Mouse (Mus musculus): ENCODE measurements around the gene Fbxl7.

GRCm38 (mm10) chr15:26812856-26813255 lies 82.5 kb downstream of the Fbxl7 start:
- TF ChIP-seq CTCF (IDR thresholded peaks at IDR 0.05; ENCODE audit: low read depth, low read length) (no peak), POLR2A (IDR thresholded peaks at IDR 0.05; ENCODE audit: extremely low read depth, insufficient read depth, low read length) (no peak)

Data from liver, adult 2 months (tissue).